Mouse (Mus musculus) erythroblast, embryonic 14.5 days (primary cell): ENCODE results near the gene Sept1.

Source experiments
- GATA1 ChIP-seq: IDR thresholded peaks from 2 replicates; pipeline ENCODE4 v1.6.1; 2012; ENCODE audit warnings: low read length, inconsistent platforms, mixed read lengths
- TAL1 ChIP-seq: IDR thresholded peaks from 3 replicates; pipeline ENCODE4 v1.6.1; 2012; ENCODE audit warnings: low read length, inconsistent platforms, mixed read lengths

DNA sequence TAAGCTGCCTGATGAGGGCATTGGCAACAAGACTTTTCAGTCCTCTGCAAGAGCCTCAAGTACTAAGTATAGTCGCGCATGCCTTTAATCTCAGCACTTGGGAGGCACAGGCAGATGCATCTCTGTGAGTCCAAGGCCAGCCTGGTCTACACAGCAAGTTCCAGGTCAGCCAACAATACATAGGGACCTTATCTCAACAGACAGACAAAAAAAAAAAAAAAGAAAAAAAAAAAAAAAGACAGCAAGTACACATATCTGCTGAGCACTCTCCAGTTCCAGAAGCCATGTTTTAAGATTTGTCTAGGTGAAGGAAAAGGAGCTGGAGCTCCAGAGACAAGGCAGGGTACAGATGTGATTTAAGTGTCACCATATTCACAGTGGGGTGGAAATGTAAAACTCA lies 23.0 kb upstream of the Sept1 start:
- TF ChIP-seq GATA1 = no peak
- TF ChIP-seq TAL1 = no peak
